Mouse (Mus musculus) cerebellum, adult 9-10 months (tissue): ENCODE results near the gene Sh2d1b2.
A peak's percentile ranks its signal among the peaks of the same experiment; 100 is the strongest.
"Not testable (repeated sequence)": the region's sequence is repeated elsewhere in the genome, so short reads cannot be mapped to it uniquely, and the experiment has no call there.

Experiments
- DNase-seq: peaks from one replicate; pipeline ENCODE4 v3.0.0; 2022

Sh2d1b2 gene

GRCm38 (mm10) chr1:170232688-170233087, at the start of gene Sh2d1b2:
Gene Sh2d1b2, plus strand, starts transcription at chr1:170232749.
- DNase-seq = not testable (repeated sequence)

DNA sequence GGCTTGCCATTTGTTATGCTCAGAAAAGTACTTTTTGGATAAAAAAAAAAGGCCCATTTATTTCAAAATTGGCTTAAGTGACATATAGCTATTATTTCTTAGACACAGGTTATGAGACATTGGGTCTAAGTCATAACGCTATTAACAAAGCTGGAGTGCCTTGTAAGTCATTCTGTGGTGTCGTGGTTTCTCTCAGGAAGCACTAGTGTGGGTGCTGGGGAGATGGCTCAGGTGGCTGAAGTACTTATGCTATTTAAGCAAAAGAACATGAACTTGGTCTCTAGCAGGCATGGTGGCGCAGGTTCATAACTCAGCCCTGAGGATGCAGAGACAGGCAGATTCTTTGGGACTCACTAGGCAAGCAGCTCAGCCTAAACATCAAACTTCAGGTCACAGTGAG, 47.4 kb upstream of the Sh2d1b2 start:
- DNase-seq = no peak

DNA sequence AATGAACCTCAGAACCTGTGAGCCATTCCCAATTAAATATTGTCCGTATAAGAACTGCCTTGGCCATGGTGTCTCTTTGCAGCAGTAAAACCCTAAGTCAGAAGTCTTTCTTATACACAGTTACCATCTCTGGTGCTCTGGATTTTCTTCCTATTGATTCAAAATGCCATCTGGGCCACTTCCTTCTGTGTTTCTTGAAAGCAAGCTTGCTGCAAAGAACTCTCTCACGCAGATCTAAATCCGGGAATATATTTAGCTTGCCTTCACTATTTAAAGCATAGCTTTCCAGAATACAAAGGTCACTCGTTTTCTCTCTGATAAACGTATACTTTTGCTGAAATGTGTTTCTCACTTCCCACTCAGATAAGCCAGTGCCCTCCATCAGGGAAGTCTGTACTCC, 46.0 kb upstream of the Sh2d1b2 start:
- DNase-seq = no peak

DNA sequence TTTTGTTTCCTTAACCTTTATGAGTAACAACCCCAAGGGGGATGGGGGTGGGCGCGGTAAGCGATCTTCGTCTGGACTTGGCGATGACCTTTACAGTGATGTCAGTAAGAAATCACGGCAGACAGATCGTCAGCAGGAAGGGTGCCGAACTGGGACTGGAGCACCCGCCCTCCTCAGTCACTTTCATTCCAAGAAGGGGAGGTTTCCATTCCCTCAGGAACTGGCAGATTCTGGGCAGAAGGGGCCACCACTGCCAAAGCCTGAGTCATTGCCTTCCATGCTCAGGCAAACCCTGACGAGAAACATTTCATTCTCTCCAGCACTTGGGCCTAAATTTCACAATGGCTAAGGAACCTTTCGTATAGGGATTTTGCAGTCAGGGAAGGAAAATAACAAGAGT, 43.9 kb upstream of the Sh2d1b2 start:
- no peak for DNase-seq

- no peak for DNase-seq
Observed at GRCm38 (mm10) chr1:170190225-170190624, 42.3 kb upstream of the Sh2d1b2 start.

DNA sequence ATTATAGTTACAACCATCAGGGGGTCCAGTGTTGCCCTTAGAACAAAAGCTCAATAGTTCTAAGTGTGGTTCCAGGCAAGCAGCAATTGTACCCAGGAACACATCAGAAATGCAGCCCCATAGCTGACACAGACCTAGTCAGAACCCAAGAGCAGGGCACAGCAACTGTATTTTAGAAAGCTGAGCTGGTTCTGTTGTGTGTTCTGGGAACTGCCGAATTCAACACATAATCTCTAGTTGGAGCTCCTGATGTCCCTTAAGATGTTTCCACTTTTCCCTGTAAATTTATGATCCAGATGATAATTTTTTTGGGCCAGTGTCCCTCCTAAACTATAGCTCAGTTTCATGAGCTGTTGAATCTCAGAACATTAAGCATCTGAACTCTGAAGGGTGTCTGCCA, 40.6 kb upstream of the Sh2d1b2 start:
- no peak for DNase-seq

GRCm38 (mm10) chr1:170196211-170196610, 36.3 kb upstream of the Sh2d1b2 start:
- DNase-seq = no peak

- DNase-seq = no peak
Observed at GRCm38 (mm10) chr1:170200379-170200778, 32.2 kb upstream of the Sh2d1b2 start.

- no peak for DNase-seq
Observed at GRCm38 (mm10) chr1:170206395-170206794, 26.2 kb upstream of the Sh2d1b2 start.

DNA sequence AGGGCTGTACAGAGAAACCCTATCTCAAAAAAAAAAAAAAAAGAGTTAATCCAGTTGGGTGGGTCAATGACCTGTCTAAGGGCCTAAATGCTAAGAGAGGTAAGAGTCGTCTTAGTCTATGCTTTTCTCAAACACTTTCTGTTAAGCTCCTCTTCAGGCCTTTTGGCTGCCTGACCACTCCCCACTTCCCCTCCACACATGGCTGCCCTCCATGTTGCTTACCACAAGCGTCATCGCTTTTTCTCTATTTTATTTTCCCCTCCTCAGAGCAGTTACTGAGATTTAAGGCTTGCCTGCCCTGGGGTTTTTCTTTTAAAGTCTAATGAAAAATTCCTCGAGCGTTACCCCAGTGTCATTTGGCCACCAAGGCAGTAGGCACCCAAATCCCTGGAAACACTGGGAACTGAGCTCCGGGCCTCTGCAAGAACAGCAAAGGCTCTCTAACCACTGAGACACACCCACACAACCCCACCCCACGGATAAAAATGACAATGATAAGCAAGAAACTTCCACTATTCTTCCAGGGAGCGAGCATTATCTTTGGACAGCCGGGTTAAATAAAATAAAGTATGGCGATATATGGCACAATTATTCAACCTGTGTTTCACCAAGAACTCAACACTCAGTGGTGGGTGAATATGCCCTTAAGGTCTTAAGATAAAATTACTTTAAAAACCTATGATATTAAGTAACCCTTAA, 19.2 kb upstream of the Sh2d1b2 start:
- DNase-seq = no peak

DNA sequence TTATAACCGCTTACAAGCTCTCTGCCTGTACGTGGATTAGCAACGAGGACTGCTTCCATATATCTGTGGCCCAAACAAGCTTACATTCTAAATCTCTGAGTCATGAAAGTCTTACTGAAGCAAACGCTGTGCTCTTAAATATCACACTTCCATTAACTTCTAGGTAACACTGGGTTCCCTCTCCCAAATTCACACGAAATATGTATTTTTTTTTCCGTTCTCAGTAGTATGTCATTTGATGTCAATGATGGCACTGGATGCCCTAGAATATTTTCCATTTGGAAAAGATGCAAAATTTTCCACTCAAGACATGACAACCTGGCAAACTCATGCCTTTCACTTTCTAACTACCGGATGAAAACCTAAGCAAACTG, 18.2 kb upstream of the Sh2d1b2 start:
- peak; percentile 16 for DNase-seq

GRCm38 (mm10) chr1:170214757-170215522, 17.6 kb upstream of the Sh2d1b2 start, which contains the start of gene Uhmk1:
Gene Uhmk1, minus strand, starts transcription at chr1:170215397.
- DNase-seq = peak; percentile 90

GRCm38 (mm10) chr1:170215590-170215989, 17.0 kb upstream of the Sh2d1b2 start:
- no peak for DNase-seq

GRCm38 (mm10) chr1:170218091-170218884, 14.3 kb upstream of the Sh2d1b2 start:
- DNase-seq = no peak

- no peak for DNase-seq
Observed at GRCm38 (mm10) chr1:170220351-170220750, 12.2 kb upstream of the Sh2d1b2 start.

DNA sequence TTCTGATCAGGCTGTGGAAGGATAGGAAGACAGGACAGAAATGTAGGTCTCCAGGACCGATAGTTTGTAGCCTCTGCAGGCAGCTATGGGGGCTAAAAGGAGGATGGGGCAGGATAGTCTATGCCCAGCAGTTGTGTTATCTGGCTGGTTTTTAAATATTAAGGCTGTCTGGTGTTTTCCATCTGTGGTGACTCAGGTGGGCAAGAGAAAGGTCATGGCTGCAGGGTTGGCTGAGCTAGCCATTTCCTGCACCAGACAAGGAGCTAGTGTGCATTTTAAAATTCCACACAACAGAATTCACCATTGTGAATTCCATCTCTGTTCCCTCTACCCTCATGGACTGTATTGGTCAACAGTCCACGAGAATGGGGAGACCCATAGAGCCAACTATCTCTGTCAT, 9.3 kb upstream of the Sh2d1b2 start:
- DNase-seq = no peak

GRCm38 (mm10) chr1:170245016-170245415, 12.5 kb downstream of the Sh2d1b2 start:
- no peak for DNase-seq

DNA sequence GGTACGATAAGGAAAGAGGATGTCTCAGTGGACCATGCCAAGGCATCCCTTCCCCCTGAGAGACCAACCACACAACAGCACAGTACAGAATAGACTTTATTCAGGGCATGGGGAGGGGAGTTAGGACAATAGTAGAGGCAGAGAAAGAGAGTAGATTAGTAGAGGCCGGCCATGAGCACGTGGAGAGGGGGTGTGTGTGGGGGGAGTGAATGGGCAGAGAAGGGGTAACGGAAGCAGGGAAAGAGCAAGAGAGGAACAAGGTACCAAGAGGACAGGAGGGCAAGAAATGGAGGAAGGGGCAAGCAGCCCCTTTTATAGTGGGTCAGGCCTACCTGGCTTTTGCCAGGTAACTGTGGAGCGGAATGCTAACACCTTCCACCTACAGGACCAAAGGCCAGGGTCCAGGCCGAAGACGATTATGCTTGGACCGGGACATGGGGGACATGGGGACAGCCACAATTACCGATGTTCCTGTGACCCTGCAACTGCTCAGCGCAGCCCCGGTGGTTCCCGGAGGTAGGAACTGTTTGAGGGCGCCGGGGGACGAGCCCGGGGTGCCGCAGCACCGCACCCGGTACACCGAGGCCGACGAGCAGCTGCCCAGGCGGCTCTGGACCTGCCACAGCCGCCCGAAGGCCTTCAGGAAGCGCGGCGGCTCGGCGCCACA, 22.5 kb downstream of the Sh2d1b2 start:
- DNase-seq = no peak

DNA sequence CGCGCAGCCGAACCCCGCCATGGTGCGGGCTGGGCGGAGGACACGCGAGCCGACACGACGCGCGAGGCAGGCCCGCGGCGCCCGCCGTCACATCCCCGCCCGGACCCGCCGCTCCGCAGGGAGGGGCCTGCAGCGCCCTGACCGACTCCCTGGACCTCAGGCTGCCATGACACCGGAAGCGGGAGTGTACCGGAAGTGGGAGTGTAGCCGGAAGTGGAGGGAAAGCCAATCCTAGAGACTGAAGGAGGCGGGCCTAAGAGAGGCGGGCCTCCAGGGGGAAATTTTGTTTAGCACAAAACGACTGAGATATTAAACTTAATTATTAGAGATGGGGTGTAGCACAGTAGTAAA, 23.0 kb downstream of the Sh2d1b2 start:
- DNase-seq = peak; percentile 90

- DNase-seq = no peak
Observed at GRCm38 (mm10) chr1:170270281-170270680, 37.7 kb downstream of the Sh2d1b2 start.

DNA sequence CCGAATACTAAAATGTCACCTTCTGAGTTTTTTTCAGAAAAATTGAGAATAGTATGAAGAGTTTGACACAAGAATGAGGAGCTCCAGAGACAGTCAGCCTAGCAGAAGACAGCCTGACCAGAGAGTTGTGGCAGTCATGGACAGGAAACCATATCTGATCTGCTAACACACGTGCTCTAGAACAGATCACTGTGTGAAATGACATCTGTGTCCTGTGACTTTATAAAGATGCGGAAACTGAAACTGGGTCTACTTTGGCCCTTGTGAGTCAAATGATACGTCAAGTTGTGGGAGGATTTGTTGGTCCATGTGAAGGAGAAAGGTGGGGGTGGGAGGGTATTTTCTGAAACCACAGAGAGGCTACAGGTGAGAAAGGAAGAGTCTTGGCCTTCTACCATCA, 38.1 kb downstream of the Sh2d1b2 start:
- DNase-seq = no peak

DNA sequence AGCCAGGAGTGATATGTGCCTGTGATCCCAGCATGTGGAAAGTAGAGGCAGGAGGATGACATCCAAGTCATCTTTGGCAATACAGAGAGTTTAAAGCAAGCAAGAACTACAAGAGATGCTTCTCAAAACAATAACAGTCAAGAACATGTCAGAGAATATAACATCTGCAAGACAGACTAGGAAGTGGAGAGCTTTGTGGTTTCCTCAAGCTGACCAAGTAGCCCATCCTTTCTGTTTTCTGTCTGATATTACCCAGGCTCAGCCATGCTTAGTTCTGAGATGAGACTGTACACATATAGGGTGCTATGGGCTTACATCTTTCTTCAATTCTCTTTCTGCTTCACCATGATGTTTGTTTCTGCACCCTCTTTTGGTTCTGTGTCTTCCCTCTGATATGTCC, 40.7 kb downstream of the Sh2d1b2 start:
- DNase-seq = no peak

DNA sequence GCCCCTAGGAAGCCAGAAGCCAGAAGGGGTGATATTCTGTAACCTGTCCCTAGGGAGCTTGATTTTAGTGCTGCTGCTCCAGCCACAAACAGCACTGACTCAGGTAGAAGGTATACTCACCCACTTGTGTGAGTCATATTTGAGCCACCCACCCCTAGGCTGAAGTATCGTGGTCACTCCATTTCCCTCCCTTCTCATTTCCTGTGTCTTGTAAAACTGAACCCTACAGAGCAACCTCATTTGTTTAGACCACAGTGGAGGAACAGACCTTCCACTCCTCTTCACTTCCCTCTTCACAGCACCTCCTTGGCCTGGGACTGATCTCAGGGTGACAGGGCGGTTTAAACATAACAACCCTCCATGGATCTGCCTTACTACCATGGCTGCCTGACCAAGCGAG, 44.5 kb downstream of the Sh2d1b2 start, which contains the start of gene Sh2d1b1:
Sh2d1b1 (plus strand) TSS at position 305 of the 400 bp plus-strand sequence.
- DNase-seq = no peak
